Mouse (Mus musculus): ENCODE results near the gene Fndc10.
"Not testable (repeated sequence)": the region's sequence is repeated elsewhere in the genome, so short reads cannot be mapped to it uniquely, and the experiment has no call there.

The Fndc10 gene

GRCm38 (mm10) chr4:155734951-155735702 lies 41.0 kb downstream of the Fndc10 start:
- DNase-seq (ENCODE audit: extremely low spot score, low spot score), result peak; percentile 63

DNA sequence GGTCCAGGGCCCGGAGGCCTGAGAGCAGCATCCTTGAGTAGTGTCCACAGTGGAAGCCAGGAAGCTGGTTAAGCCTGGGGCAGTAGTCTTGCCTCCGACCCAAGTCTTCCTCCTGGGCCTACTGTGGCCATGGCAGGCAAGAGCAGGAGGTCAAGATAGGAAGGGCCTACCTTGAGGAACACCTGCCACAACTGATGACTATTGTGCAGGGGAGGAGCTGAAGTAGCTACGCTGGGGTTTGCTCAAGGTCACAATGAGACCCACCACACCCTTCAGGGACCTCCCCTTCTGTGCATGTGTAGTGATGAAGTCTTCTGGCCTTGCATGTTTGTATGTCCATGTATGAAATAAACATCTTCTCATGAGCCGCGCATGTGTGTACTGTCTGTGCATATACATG lies 41.6 kb downstream of the Fndc10 start:
- DNase-seq (ENCODE audit: extremely low spot score, low spot score), result no peak

- no peak for DNase-seq (ENCODE audit: extremely low spot score, low spot score)
Observed at GRCm38 (mm10) chr4:155736421-155736820, 42.3 kb downstream of the Fndc10 start.

- no peak for DNase-seq (ENCODE audit: extremely low spot score, low spot score)
Observed at GRCm38 (mm10) chr4:155738262-155738661, 44.1 kb downstream of the Fndc10 start.

- no peak for DNase-seq (ENCODE audit: extremely low spot score, low spot score)
Observed at GRCm38 (mm10) chr4:155739152-155739551, 45.0 kb downstream of the Fndc10 start.

DNA sequence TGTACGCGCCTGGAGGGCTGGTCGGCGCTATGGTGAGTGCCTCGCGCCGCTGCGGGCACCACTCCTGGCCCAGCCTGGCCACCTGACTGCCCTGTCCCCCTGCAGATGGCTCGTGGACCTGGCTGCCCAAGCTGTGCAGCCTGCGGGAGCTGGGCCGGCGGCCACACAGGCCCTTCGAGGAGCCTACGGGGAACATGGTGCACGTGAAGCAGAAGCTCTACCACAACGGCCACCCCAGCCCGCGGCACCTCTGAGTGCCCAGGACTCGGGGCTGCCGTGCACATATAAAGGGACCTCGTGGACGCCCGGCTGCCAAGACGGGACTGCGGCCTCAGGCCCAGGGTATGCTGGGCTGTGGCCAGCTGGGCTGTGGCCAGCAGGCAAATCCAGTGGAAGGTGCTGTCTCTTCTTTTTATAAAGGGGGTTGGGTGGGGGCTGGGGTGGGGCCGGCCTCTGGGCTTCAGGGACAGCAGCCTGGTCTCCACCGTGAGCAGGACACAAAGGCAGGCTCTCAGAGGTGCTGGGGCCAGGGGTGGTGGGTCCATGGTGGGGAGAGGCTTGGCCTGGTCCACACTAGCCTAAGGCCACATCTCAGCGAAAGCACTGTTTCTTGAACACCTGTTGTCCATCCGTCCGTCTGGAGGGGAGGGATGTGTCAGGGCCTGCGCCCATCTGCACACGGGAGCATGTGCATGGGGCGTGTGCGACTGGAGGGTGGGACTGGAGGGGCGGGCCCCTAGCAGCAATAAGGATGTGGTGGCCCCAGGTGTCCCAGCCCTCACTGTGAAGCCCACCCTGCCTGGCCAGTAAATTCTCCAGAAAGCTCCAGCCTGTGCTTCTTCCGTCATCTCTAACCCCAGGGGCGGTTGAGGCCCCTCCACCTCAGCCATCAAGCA lies 45.8 kb downstream of the Fndc10 start:
- DNase-seq (ENCODE audit: extremely low spot score, low spot score), result no peak

GRCm38 (mm10) chr4:155740681-155741080 lies 46.5 kb downstream of the Fndc10 start:
- DNase-seq (ENCODE audit: extremely low spot score, low spot score), result not testable (repeated sequence)

- DNase-seq (ENCODE audit: extremely low spot score, low spot score), result no peak
Observed at GRCm38 (mm10) chr4:155742684-155743083, 48.5 kb downstream of the Fndc10 start.

DNA sequence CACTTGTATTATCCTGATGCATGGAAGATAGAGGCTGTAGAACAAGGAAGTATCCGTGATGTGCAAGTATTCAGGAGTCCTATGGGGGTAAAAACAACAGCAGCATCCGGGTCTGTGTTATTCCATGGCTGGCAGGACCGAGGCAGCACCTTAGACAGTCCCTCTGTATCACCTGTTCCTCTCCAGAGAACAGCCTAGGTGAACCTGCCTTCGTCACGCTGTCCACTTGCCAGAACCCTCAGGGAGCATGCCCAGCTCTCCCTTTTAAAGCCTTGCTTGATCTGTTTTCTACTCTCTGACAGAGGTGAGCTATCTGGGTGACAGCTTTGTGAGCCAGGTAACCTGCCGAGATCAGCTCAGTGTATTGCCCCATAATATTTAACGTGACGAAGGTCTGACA lies 50.3 kb downstream of the Fndc10 start:
- DNase-seq (ENCODE audit: extremely low spot score, low spot score), result no peak

DNA sequence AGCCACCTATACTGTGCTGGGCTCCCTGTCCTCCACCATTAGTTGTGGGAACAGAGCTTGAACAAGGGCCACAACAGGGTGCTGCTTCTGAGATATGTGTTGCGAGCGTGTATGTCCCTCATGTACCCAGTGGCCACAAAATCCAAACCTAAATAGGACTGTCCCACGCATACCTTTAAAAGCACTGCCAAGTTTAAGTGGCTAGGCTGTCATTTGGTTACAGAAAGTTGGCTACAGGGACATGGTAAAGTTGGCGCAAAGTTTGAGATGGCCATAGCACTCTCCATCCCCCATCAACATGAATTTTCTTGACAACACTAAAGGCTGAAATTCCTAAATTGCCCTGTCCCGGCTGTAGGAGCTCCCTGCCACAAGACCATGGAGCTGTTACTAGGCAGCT lies 51.0 kb downstream of the Fndc10 start:
- no peak for DNase-seq (ENCODE audit: extremely low spot score, low spot score)
